Mouse (Mus musculus): Measurements from ENCODE around the gene Defb45.

GRCm38 (mm10) chr2:152556655-152557054, 42.5 kb downstream of the Defb45 start:
- no peak for TF ChIP-seq CTCF (IDR thresholded peaks at IDR 0.05; ENCODE audit: control insufficient read depth, insufficient read depth, insufficient read length)
- no peak for TF ChIP-seq CEBPB (IDR thresholded peaks at IDR 0.05; ENCODE audit: low read depth)

Measured in C2C12 (cell line).